Mouse (Mus musculus): ENCODE data around the gene Dzank1.

Dzank1 gene

GRCm38 (mm10) chr2:144465876-144466575, 61.2 kb downstream of the Dzank1 start:
- DNase-seq (ENCODE audit: low read depth, low spot score), result peak; percentile 76

GRCm38 (mm10) chr2:144464799-144465760, 62.1 kb downstream of the Dzank1 start:
- peak; percentile 92 for DNase-seq (ENCODE audit: low read depth, low spot score)

- no peak for DNase-seq (ENCODE audit: low read depth, low spot score)
Observed at GRCm38 (mm10) chr2:144464182-144464581, 63.0 kb downstream of the Dzank1 start.

- DNase-seq (ENCODE audit: low read depth, low spot score), result peak; percentile 91
Observed at GRCm38 (mm10) chr2:144458975-144459754, 68.0 kb downstream of the Dzank1 start.

GRCm38 (mm10) chr2:144458355-144458754, 68.9 kb downstream of the Dzank1 start:
- no peak for DNase-seq (ENCODE audit: low read depth, low spot score)

GRCm38 (mm10) chr2:144452364-144453008, 74.7 kb downstream of the Dzank1 start:
- peak; percentile 72 for DNase-seq (ENCODE audit: low read depth, low spot score)

- no peak for DNase-seq (ENCODE audit: low read depth, low spot score)
Observed at GRCm38 (mm10) chr2:144450378-144450777, 76.8 kb downstream of the Dzank1 start.

GRCm38 (mm10) chr2:144446360-144446999, 80.7 kb downstream of the Dzank1 start:
- DNase-seq (ENCODE audit: low read depth, low spot score), result no peak

- DNase-seq (ENCODE audit: low read depth, low spot score), result peak; percentile 68
Observed at GRCm38 (mm10) chr2:144441386-144441915, 85.8 kb downstream of the Dzank1 start.

GRCm38 (mm10) chr2:144439191-144439700, 88.0 kb downstream of the Dzank1 start:
- no peak for DNase-seq (ENCODE audit: low read depth, low spot score)

- DNase-seq (ENCODE audit: low read depth, low spot score), result no peak
Observed at GRCm38 (mm10) chr2:144438424-144438823, 88.8 kb downstream of the Dzank1 start.

- DNase-seq (ENCODE audit: low read depth, low spot score), result peak; percentile 75
Observed at GRCm38 (mm10) chr2:144435679-144436078, 91.5 kb downstream of the Dzank1 start.

- DNase-seq (ENCODE audit: low read depth, low spot score), result no peak
Observed at GRCm38 (mm10) chr2:144431286-144431825, 95.9 kb downstream of the Dzank1 start.

- no peak for DNase-seq (ENCODE audit: low read depth, low spot score)
Observed at GRCm38 (mm10) chr2:144429171-144429570, 98.0 kb downstream of the Dzank1 start.

GRCm38 (mm10) chr2:144428659-144429058, 98.6 kb downstream of the Dzank1 start:
- DNase-seq (ENCODE audit: low read depth, low spot score), result no peak

GRCm38 (mm10) chr2:144427852-144428251, 99.4 kb downstream of the Dzank1 start:
- DNase-seq (ENCODE audit: low read depth, low spot score), result no peak

GRCm38 (mm10) chr2:144425761-144426160, 101.5 kb downstream of the Dzank1 start:
- DNase-seq (ENCODE audit: low read depth, low spot score), result no peak

- no peak for DNase-seq (ENCODE audit: low read depth, low spot score)
Observed at GRCm38 (mm10) chr2:144422094-144422675, 105.0 kb downstream of the Dzank1 start.

Measured in telencephalon, adult 2 months (tissue).